Mouse (Mus musculus): Measurements from ENCODE around the gene Wfdc6b.

DNA sequence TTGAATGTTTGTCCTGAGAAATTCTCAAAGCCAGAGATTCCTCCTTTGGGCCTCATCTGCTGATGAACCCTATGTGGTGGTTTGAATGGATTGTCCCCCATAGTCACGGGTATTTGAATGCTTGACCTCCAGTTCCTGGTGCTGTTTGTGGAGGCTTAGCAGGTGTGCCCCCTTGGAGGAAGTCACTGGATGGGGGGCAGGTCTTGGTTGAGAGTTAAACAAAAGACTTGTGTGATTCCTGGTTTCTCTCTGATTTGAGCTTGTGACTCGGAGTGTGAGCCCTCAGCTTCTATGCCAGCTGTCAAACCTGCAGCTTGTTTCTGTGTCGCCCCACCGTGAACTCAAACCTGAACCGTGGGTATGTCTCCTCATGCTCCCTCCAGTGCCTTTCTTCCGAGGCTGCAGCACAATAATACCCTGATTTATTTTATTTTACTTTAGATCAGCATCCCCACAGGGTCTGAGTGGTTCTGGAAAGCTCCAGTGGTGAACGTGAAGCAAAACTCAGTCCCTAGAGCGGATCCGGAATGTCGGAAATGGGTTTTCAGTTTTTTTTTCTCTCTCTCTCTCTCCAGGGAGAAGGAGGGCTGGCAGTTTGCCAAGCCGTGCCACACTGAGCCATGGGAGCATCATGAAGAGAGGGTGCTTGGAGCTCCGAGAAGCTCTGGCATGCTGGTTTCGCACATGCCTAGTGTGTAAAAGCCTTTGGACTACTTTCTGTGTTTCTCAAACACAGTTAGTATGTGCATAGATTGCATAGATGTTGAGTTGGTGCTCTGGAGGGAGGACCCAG lies 28.8 kb downstream of the Wfdc6b start:
- TF ChIP-seq CTCF (IDR thresholded peaks at IDR 0.05; ENCODE audit: low read depth) = no peak
- no peak for TF ChIP-seq EP300 (IDR thresholded peaks at IDR 0.05; ENCODE audit: low read depth)

All from liver, embryonic 14.5 days (tissue).